Mouse (Mus musculus) lung, adult 2 months (tissue): ENCODE data around the gene Adamts12. TPM values are rescaled to one million over a fixed set of nuclear protein-coding genes. Genes with fewer than 3 reads are reported as not detected.

Experiments
- DNase-seq: peaks from one replicate; pipeline ENCODE4 v3.0.0; 2022
- H3K4me1 ChIP-seq: fragments of 200-500 bp; 2 replicates; pipeline ENCODE4 v1.6.1; 2011; ENCODE audit warnings: low read length; ENCODE audit not compliant: control insufficient read depth, insufficient read depth
- H3K4me3 ChIP-seq: fragments of 200-500 bp; replicated peaks from 2 replicates; pipeline ENCODE3; 2011; ENCODE audit warnings: low read depth, mild to moderate bottlenecking, control low read depth, low read length; ENCODE audit errors: extremely low read depth
- CTCF ChIP-seq: fragments of 200-500 bp; IDR thresholded peaks from 2 replicates; pipeline ENCODE4 v1.5.1; 2011; ENCODE audit warnings: mild to moderate bottlenecking, low read length, control low read depth; ENCODE audit not compliant: insufficient read depth
- POLR2A ChIP-seq: fragments of 200-500 bp; IDR thresholded peaks from 2 replicates; pipeline ENCODE4 v1.6.1; 2011; ENCODE audit warnings: low read depth, mild to moderate bottlenecking, control low read depth, low read length, borderline replicate concordance; ENCODE audit errors: extremely low read depth
- WGBS: fragments of 180-500 bp; shearing (Covaris S2); methylation state at CpG from one replicate; pipeline ENCODE4 v1.1.7; 2018; 5-methylcytosine and 5-hydroxymethylcytosine counted together
- polyA plus RNA-seq: library from polyadenylated mRNA; depleted of rRNA; stranded (reverse); fragments of >200 nt; gene quantifications from 2 replicates; pipeline ENCODE4 v1.2.3, GENCODE M21; 2012

The Adamts12 gene
- polyA plus RNA-seq, 1 experiment: 1.2 TPM

- 33% methylated on average over 8 of the region's 8 CpGs for WGBS
- peak; percentile 27 for DNase-seq
Observed at GRCm38 (mm10) chr15:11320481-11320880, 255.9 kb downstream of the Adamts12 start.

GRCm38 (mm10) chr15:11339467-11340180 is 275.0 kb downstream of the Adamts12 start:
- no peak for DNase-seq
- Histone ChIP-seq H3K4me1 (no peaks in the 10 kb centered on the region), H3K4me3 (no peak overlapping the region)
- TF ChIP-seq POLR2A (no peak), CTCF (no peak)
- WGBS: 68% methylated on average over 7 of the region's 7 CpGs

More at GRCm38 (mm10) chr15:11320481-11320880, 255.9 kb downstream of the Adamts12 start:
- Histone ChIP-seq H3K4me3 (no peak overlapping the region), H3K4me1 (no peaks in the 10 kb centered on the region)
- TF ChIP-seq POLR2A (no peak), CTCF (peak; percentile 96)

- Histone ChIP-seq H3K4me1 (no peaks in the 10 kb centered on the region), H3K4me3 (no peak overlapping the region)
- WGBS: 74% methylated on average over 3 of the region's 3 CpGs
- TF ChIP-seq CTCF: no peak
- TF ChIP-seq POLR2A: no peak
- no peak for DNase-seq
Observed at GRCm38 (mm10) chr15:11355865-11356264, 291.3 kb downstream of the Adamts12 start.

GRCm38 (mm10) chr15:11357501-11357900 is 292.9 kb downstream of the Adamts12 start:
- no peaks in the 10 kb centered on the region for H3K4me1 ChIP-seq
- 93% methylated on average over 2 of the region's 2 CpGs for WGBS
- no peak for DNase-seq
- TF ChIP-seq POLR2A (no peak), CTCF (no peak)
- no peak overlapping the region for H3K4me3 ChIP-seq

- TF ChIP-seq POLR2A (no peak), CTCF (no peak)
- 72% methylated on average over 1 of the region's 1 CpGs for WGBS
- no peaks in the 10 kb centered on the region for H3K4me1 ChIP-seq
- no peak for DNase-seq
- H3K4me3 ChIP-seq: no peak overlapping the region
Observed at GRCm38 (mm10) chr15:11360888-11361287, 296.3 kb downstream of the Adamts12 start.

- no peak overlapping the region for H3K4me3 ChIP-seq
- no peaks in the 10 kb centered on the region for H3K4me1 ChIP-seq
- no peak for TF ChIP-seq POLR2A
- no peak for TF ChIP-seq CTCF
- WGBS: 79% methylated on average over 5 of the region's 5 CpGs
- DNase-seq: no peak
Observed at GRCm38 (mm10) chr15:11361824-11362223, 297.2 kb downstream of the Adamts12 start.

- no peak for TF ChIP-seq CTCF
- no peak for TF ChIP-seq POLR2A
- 12% methylated on average over 2 of the region's 2 CpGs for WGBS
- no peak overlapping the region for H3K4me3 ChIP-seq
- no peak for DNase-seq
- no peaks in the 10 kb centered on the region for H3K4me1 ChIP-seq
Observed at GRCm38 (mm10) chr15:11364112-11364511, 299.5 kb downstream of the Adamts12 start.

- DNase-seq: no peak
- H3K4me3 ChIP-seq: no peak overlapping the region
- 95% methylated on average over 1 of the region's 1 CpGs for WGBS
Observed at GRCm38 (mm10) chr15:11364795-11365194, 300.2 kb downstream of the Adamts12 start.

GRCm38 (mm10) chr15:11369572-11369971 is 305.0 kb downstream of the Adamts12 start:
- DNase-seq: no peak
- 55% methylated on average over 3 of the region's 3 CpGs for WGBS

More at GRCm38 (mm10) chr15:11364795-11365194, 300.2 kb downstream of the Adamts12 start:
- no peaks in the 10 kb centered on the region for H3K4me1 ChIP-seq
- TF ChIP-seq CTCF (no peak), POLR2A (no peak)

GRCm38 (mm10) chr15:11370477-11371085 is 306.0 kb downstream of the Adamts12 start:
- Histone ChIP-seq H3K4me1 (no peaks in the 10 kb centered on the region), H3K4me3 (no peak overlapping the region)
- TF ChIP-seq CTCF (no peak), POLR2A (no peak)
- WGBS: 66% methylated on average over 7 of the region's 7 CpGs
- no peak for DNase-seq

More at GRCm38 (mm10) chr15:11369572-11369971, 305.0 kb downstream of the Adamts12 start:
- no peaks in the 10 kb centered on the region for H3K4me1 ChIP-seq
- TF ChIP-seq POLR2A (no peak), CTCF (no peak)
- H3K4me3 ChIP-seq: no peak overlapping the region
